In genomic region chr7:83668724-83669123, GRCm38 (mm10) we compare ENCODE assay signal across 7 mouse cellular contexts. TPM values are rescaled to one million over a fixed set of nuclear protein-coding genes. Genes with fewer than 3 reads are reported as not detected.
DNase-seq lines count a peak whose midpoint lies in the region; ATAC-seq lines count a peak whose summit lies in the region.

No protein-coding gene starts in this region.

- H3K27ac ChIP-seq in forebrain, embryonic 13.5 days, result no peak overlapping the region
- no peak overlapping the region for H3K27ac ChIP-seq in kidney, embryonic 16.5 days (ENCODE audit: low read length)

- H3K4me2 ChIP-seq in forebrain, embryonic 13.5 days, result no peak overlapping the region
- no peak overlapping the region for H3K4me2 ChIP-seq in kidney, embryonic 16.5 days (replicated peaks; ENCODE audit: low read depth, low read length)

- H3K4me1 ChIP-seq in forebrain, embryonic 13.5 days, result no peaks in the 10 kb centered on the region
- H3K4me1 ChIP-seq in kidney, embryonic 16.5 days (ENCODE audit: insufficient read depth, low read length), result no peaks in the 10 kb centered on the region

- DNase-seq in urinary bladder, postnatal 14 days (ENCODE audit: low spot score), result peak; percentile 53
- DNase-seq in urinary bladder, adult 18-20 months (ENCODE audit: low spot score in 2 of 2), result no peak
- DNase-seq in cerebellum, adult 11 months, result peak; percentile 54
- DNase-seq in lung, postnatal 14 days, result peak; percentile 69
- peak; percentile 59 to 78 for DNase-seq in right cerebral cortex, adult 2 months (ENCODE audit: low spot score in 2 of 2)

- H3K9ac ChIP-seq in forebrain, embryonic 13.5 days, result no peak overlapping the region; the same call in 1 of the 2 replicates
- no peak overlapping the region for H3K9ac ChIP-seq in kidney, embryonic 16.5 days (replicated peaks; ENCODE audit: low read length)

- H3K27me3 ChIP-seq in forebrain, embryonic 13.5 days, result no peaks in the 10 kb centered on the region
- H3K27me3 ChIP-seq in kidney, embryonic 16.5 days (ENCODE audit: insufficient read depth, low read length), result no peaks in the 10 kb centered on the region

- H3K36me3 ChIP-seq in forebrain, embryonic 13.5 days (ENCODE audit: poor library complexity, severe bottlenecking), result no peaks in the 10 kb centered on the region
- no peaks in the 10 kb centered on the region for H3K36me3 ChIP-seq in kidney, embryonic 16.5 days (ENCODE audit: insufficient read depth, low read length)

- no peak overlapping the region for H3K4me3 ChIP-seq in forebrain, embryonic 13.5 days
- no peak overlapping the region for H3K4me3 ChIP-seq in kidney, embryonic 16.5 days (ENCODE audit: low read length)

- 13% methylated on average over 1 of the region's 1 CpGs for WGBS in forebrain, embryonic 13.5 days
- WGBS in kidney, embryonic 16.5 days, result 20% methylated on average over 1 of the region's 1 CpGs

- no peaks in the 10 kb centered on the region for H3K9me3 ChIP-seq in forebrain, embryonic 13.5 days (replicated peaks)
- no peaks in the 10 kb centered on the region for H3K9me3 ChIP-seq in kidney, embryonic 16.5 days (ENCODE audit: low read length)

- ATAC-seq in forebrain, embryonic 13.5 days, result peak; percentile 70
- ATAC-seq in kidney, embryonic 16.5 days (ENCODE audit: low FRiP score, low TSS enrichment), result peak; percentile 46; the same call in 1 of the 2 replicates

RNA-seq across cellular contexts. Expression of gene Stard5, which starts 37.0 kb away (rescaled TPM):
- 7.5 and 8.5 TPM in 2 replicates for polyA plus RNA-seq in forebrain, embryonic 13.5 days (2015; fragmentation: Nextera tagmentation; extraction: Ambion mirVana)
- 30.9 and 31.7 TPM in 2 replicates for polyA plus RNA-seq in kidney, embryonic 16.5 days (2015; fragmentation: Nextera tagmentation; extraction: Ambion mirVana)

Comparison
In these comparisons a context has a peak if more than half of its experiments do, and no peak if none do; other contexts are left out.
1. DNase-seq: peak in urinary bladder, postnatal 14 days (single experiment), cerebellum, adult 11 months (single experiment), lung, postnatal 14 days (single experiment) and right cerebral cortex, adult 2 months (2 of 2); none in urinary bladder, adult 18-20 months (0 of 2).